Mouse (Mus musculus) heart, postnatal 36 days (tissue): ENCODE measurements around the gene Ftsj3. TPM values are rescaled to one million over a fixed set of nuclear protein-coding genes. Genes with fewer than 3 reads are reported as not detected.
"Not testable (repeated sequence)": the region's sequence is repeated elsewhere in the genome, so short reads cannot be mapped to it uniquely, and the experiment has no call there.

Source experiments
- DNase-seq, 2 experiments: peaks; one replicate each; pipeline ENCODE4 v3.0.0; 2021 to 2022
- intact Hi-C: fragments of 180-260 bp; cut with DNase I; formaldehyde crosslinking; loops from one replicate; pipeline ENCODE4 v1.15.1; 2025
- total RNA-seq, 2 experiments: library from RNA; stranded (reverse); gene quantifications; 2 replicates each; pipeline ENCODE4 v1.2.3; 2021

The Ftsj3 gene
- total RNA-seq, 2 experiments from 2014 or later: 21.1 to 23.0 TPM

GRCm38 (mm10) chr11:106271131-106271793 lies 15.4 kb upstream of the Ftsj3 start:
- no peak for DNase-seq
- intact Hi-C loops: loop anchor here (10.0 kb wide), 1 partner anchor 344 kb away; the partner anchor contains the start of gene Tex2

- intact Hi-C loops: no loop called here
- peak in 1 of 2 experiments; percentile 50 for DNase-seq
Measured at GRCm38 (mm10) chr11:106269060-106269431, 13.2 kb upstream of the Ftsj3 start.

GRCm38 (mm10) chr11:106268326-106269059 lies 12.6 kb upstream of the Ftsj3 start:
- intact Hi-C loops: no loop called here
- peak; percentile 83 to 86 for DNase-seq

DNA sequence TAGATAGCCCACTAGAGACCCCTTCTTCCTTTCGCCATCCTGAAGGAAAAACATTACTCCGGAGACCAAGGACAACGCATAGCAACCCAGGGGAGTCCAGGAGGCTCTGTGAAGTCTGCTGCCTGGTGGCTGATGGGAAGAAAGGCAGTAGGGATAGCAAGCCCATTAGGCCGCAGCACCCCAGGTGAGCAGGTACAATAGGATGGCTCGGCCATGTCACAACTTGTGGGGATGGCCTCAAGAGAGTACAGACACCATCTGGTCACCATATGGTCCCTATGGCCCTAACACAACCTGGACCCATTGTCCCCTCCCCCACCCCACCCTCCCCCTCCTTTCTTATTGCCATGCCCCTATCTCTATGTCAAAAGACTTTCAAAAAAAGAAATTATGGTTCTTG lies 12.0 kb upstream of the Ftsj3 start:
- intact Hi-C loops: no loop called here
- DNase-seq: no peak

DNA sequence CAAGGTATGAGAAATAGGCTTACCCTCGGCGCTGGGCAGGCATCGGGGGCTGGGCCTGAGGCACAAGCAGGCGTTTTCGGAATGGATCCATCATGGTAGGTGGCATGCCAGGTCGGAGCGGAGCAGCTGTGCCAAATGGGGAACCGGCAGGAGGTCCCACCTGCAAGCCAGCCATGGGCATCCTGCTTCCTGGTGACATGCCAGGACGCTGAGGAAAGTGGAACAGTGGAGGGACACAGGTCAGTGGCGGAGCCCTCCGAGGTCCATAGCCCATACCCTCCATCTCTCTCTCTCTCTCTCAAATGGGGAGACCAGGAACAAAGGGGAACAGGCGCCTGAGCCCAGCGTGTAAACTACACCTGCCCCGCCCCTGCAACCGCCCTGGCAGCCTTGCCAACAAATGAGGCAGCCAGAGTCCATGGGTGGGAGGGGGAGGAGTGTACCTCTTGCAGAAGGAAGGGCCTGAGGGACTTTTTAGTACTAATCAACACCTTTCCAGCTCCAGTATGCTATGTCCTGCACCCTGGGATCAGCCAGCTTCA lies 11.5 kb upstream of the Ftsj3 start:
- intact Hi-C loops: no loop called here
- peak; percentile 32 to 42 for DNase-seq

DNA sequence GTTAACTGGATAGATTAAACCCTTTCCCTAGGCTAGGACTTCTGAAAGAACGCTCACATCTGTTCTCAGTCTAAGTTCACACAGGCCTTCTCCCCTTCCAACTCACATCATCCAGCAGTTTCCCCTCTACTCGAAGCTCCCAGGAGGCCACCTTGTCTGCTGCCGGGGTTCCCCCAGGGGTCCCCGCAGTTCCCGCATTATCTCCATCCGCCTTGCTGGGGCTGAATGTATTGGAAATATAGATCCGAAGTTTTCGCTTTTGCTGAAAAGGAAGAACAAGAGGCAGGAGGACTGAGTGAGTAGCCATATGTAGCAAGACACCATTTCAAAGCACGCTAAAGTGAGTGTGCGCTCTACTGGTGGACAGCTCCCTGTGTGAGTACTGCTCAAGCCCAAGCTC lies 10.6 kb upstream of the Ftsj3 start:
- intact Hi-C loops: no loop called here
- no peak for DNase-seq

DNA sequence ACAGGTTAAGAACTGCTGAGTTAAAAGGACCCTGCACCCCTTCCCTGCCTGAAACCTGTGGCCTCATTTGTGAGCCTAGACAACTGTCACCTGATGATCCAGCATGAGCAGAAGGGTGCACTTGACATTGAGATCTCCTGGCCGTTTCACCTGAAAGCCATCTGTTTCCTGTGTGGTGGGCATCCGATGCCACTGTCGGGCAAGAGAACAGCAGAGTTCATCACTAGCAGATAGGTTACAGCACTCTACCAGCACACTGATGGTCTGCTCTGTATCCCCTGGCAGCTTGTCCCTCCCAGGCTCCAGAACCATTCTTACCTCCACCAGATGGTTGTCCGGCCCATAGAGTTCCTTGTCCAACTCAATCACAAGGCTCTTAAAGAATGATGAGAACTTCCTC lies 9.7 kb upstream of the Ftsj3 start:
- intact Hi-C loops: no loop called here
- DNase-seq: no peak

DNA sequence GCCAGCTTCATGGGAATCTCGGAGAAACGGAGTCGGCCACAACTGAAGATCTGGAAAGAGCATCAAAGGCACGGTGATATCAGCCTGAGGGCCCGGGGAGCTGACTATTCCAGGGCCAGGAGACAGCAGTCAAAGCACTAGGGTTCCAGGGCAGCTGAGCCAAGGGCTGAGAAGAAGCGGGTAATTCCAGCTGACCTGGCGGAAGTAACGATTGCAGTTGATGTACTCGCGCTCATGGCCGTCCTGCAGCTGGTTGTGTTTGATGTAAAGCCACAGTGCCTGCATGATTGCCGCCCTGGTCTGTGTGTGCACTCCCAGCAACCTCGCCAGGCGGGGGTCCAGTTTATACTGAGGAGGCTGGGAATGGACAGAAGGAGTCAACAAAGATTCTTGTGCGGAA lies 9.1 kb upstream of the Ftsj3 start:
- intact Hi-C loops: no loop called here
- no peak for DNase-seq

DNA sequence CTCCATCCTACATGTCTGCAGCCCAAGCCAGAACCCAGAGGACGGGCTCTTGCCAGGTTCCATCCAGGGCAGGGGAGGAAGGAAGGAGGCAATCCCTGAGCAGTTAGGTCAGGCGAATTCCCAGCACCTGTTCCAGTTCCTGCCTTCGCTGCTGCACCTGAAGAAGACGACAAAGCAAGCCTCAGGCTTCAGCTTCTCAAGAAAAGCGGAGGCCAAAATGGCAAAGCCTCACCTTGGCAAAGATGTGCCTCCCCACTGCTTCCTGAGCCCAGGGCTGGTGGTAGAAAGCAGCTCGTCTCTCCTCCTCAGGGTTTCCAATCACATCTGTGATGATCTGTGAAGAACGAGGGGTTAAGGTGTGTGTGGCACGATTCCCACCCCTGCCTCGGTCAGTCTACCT lies 8.1 kb upstream of the Ftsj3 start:
- intact Hi-C loops: no loop called here
- DNase-seq: no peak

GRCm38 (mm10) chr11:106260826-106261450 lies 5.1 kb upstream of the Ftsj3 start:
- intact Hi-C loops: no loop called here
- DNase-seq: no peak

- DNase-seq: no peak
- intact Hi-C loops: loop anchor here (1.0 kb wide), 1 partner anchor 16 kb away; the partner anchor contains the start of gene Smarcd2
Measured at GRCm38 (mm10) chr11:106256775-106257174, 896 bp upstream of the Ftsj3 start.

- intact Hi-C loops: no loop called here
- no peak for DNase-seq
Measured at GRCm38 (mm10) chr11:106255174-106255573, 705 bp downstream of the Ftsj3 start.

DNA sequence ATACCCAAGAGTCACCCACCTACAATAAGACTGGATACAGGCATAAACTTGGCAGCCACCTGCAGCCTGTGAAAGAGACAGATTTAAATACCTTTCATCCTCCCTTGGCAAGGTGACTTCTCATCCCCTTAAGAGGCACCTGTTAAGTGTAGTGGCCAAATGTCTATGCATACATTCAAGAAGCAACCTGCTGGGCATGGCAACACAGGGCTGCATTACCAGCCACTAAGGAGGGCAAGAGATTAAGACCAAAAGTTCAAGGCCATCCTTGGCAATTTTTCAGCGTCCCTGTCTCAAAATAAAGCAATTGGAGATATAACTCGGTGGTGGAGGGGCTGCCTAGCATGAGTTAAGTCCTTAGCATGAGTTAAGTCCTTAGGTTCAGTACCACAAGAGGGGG lies 1.1 kb downstream of the Ftsj3 start:
- intact Hi-C loops: no loop called here

DNA sequence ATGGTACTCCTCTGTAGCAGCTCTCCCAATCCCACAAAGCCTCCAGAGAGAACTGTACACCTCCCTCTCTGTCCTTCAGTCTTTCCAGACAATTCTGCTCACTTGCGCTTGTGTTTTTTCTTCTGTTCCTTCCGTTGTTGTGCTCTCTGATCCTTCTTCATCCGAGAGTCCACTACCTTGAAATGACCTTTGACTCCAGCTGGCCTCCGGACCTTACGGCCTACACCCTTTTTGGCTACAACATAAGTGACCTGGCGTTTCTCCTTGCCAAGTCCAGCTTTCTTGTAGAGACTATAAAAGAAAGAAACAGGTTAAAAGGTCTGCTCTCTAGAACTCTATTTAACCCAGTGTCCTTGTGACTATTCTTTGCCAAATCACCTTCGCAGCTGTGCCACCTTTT lies 6.6 kb downstream of the Ftsj3 start:
- no peak for DNase-seq
- intact Hi-C loops: no loop called here

More for the DNA sequence above, 1.1 kb downstream of the Ftsj3 start:
- DNase-seq: no peak

DNA sequence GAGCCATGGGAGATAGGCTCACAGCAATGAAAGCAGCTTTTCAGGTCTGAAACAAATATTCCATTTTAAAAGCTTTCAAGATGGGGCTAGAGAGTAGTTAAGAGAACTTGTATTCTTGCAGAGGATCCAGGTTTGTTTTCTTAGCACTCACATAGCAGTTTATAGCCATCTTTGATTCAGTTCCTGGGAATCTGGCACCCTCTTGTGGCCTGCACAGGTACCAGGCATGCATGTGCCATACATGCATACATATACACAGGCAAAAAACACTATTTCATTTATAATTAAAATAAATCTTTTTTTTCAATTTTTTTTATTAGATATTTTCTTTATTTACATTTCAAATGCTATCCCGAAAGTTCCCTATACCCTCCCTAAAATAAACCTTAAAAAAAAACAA lies 9.0 kb downstream of the Ftsj3 start:
- no peak for DNase-seq
- intact Hi-C loops: no loop called here

DNA sequence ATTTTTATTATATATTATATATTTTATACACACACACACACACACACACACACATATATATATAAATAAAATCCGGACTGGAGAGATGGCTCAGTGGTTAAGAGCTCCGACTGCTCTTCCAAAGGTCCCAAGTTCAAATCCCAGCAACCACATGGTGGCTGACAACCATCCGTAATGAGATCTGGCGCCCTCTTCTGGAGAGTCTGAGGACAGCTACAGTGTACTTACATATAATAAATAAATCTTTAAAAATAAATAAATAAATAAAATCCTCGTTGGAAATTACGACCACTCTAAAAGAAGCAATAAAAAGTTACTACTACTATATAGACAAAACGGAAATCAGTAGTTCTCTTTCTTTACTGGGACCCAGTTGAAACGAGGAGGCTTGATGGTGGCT lies 21.9 kb downstream of the Ftsj3 start:
- intact Hi-C loops, DNase-seq: not testable (repeated sequence)

GRCm38 (mm10) chr11:106220603-106221002 lies 35.3 kb downstream of the Ftsj3 start:
- intact Hi-C loops: no loop called here
- no peak for DNase-seq

DNA sequence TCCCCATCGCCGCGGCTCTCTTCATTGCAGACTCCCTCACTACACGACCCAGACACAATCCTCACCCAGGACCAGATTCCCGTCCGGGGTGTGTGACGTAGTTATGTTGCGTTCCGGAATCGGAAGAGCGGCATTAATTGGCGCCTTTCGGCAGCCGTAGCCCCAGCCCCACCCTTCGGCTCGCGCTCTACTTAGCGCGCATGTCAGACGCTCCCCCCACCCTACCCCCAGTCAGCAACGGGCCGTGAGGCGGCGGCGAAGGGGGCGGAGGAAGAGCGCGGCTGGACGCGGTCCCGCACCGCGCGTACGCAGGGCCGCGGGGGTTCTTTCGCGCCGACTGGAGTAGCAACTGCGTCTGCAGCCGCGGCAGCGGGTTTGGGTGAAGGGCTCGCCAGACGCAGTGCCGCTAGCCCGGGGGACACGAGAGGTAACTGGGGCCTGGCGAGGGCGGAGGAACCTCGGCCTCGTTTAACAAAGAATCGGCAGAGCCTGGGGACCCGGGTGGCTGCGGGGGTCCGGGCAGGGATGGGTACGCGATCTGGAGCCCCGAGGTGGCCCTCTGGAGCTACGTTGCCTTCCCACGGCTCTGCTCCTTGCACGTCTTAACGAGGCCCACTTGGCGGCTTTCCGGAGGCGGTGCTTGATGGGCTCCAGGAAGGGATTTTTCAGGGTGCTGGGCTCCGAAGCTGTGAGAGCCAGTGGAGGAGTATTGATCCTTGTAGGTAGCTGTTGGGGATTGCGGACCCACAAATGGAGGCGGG lies 39.0 kb downstream of the Ftsj3 start, which contains the start of gene Ddx42:
TSS of gene Ddx42 (plus strand) at position 197 of the 761 bp plus-strand sequence.
- DNase-seq: peak; percentile 84 to 88
- intact Hi-C loops: loop anchor here (2.0 kb wide), 2 partner anchors 34 to 56 kb away; partner anchors contain the start of gene Smarcd2

DNA sequence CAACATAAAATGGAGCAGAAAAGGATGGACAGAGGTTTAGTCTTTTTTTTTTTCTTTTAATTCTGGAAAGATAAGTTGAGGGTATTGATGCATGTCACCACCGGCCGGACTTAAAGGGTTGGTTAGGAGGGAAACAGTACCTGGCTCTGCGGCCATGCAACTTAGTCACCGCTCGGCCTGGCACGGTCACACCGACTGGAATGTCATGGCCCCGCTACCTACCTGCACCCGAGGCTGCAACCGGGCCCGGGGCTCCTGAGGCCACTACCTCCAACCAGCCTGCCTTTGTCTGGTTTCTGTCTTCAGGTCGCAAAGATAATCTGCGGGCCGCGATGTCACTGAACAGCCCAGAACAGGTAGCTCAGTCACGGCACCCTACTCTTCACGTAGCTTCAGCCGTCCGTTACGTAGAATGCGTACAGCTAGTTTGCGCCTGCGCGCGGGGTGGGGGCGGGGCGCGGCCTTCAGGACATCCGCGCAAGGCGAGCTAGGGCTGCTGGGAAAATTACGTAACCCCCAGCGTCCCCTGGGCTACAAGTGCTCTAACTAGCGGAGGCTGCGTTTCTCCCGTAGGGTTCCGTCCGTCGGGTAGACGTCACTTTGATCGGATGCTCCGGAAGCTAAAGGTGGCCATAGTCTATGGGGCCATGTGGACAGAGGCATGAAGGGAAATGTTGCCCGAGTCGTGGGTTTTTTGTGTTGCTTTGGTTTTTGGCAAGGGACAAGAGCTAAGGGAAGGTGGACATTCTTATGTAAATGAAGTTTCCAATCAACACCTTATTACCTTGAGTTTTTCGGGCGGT lies 39.8 kb downstream of the Ftsj3 start, which contains the start of gene Ccdc47:
TSS of gene Ccdc47 (minus strand) at position 418 of the 803 bp plus-strand sequence.
- intact Hi-C loops: loop anchor here (2.0 kb wide), 2 partner anchors 35 to 57 kb away; partner anchors contain the start of gene Smarcd2
- peak; percentile 89 to 92 for DNase-seq
